Mouse (Mus musculus) 3134 (cell line): ENCODE results near the gene Fsd1.
A peak's percentile ranks its signal among the peaks of the same experiment; 100 is the strongest.

ENCODE experiments used
- DNase-seq: peaks from one replicate; pipeline ENCODE4 v3.0.0-alpha.2; 2011; ENCODE audit warnings: low spot score; ENCODE audit not compliant: insufficient read length; ENCODE audit errors: extremely low read depth

Gene Fsd1

GRCm38 (mm10) chr17:55961631-55962030 lies 24.7 kb upstream of the Fsd1 start:
- no peak for DNase-seq

GRCm38 (mm10) chr17:55963171-55963570 lies 23.1 kb upstream of the Fsd1 start:
- DNase-seq, result no peak

GRCm38 (mm10) chr17:55964496-55964895 lies 21.8 kb upstream of the Fsd1 start:
- no peak for DNase-seq

GRCm38 (mm10) chr17:55964996-55965395 lies 21.3 kb upstream of the Fsd1 start:
- DNase-seq, result no peak

- no peak for DNase-seq
Observed at GRCm38 (mm10) chr17:55967186-55967585, 19.1 kb upstream of the Fsd1 start.

- DNase-seq, result no peak
Observed at GRCm38 (mm10) chr17:55968210-55968609, 18.1 kb upstream of the Fsd1 start.

- DNase-seq, result no peak
Observed at GRCm38 (mm10) chr17:55969560-55969959, 16.7 kb upstream of the Fsd1 start.

GRCm38 (mm10) chr17:55969966-55970891 lies 16.1 kb upstream of the Fsd1 start, which contains the start of gene Shd:
Shd (plus strand) TSS chr17:55970467.
- DNase-seq, result no peak

- DNase-seq, result no peak
Observed at GRCm38 (mm10) chr17:55971453-55971852, 14.9 kb upstream of the Fsd1 start.

GRCm38 (mm10) chr17:55976255-55976862 lies 9.9 kb upstream of the Fsd1 start:
- DNase-seq, result peak; percentile 78

- DNase-seq, result no peak
Observed at GRCm38 (mm10) chr17:55977301-55977700, 9.0 kb upstream of the Fsd1 start.

GRCm38 (mm10) chr17:55990278-55990898 lies 4.1 kb downstream of the Fsd1 start:
- DNase-seq, result no peak

- peak; percentile 66 for DNase-seq
Observed at GRCm38 (mm10) chr17:55996007-55996406, 9.7 kb downstream of the Fsd1 start.

- DNase-seq, result no peak
Observed at GRCm38 (mm10) chr17:55999794-56000499, 13.6 kb downstream of the Fsd1 start.

- DNase-seq, result no peak
Observed at GRCm38 (mm10) chr17:56003000-56003399, 16.7 kb downstream of the Fsd1 start.

- peak; percentile 80 for DNase-seq
Observed at GRCm38 (mm10) chr17:56005415-56006061, 19.2 kb downstream of the Fsd1 start, which contains the start of the genes Stap2 and Mpnd. Stap2 (minus strand) TSS chr17:56005584. Mpnd (plus strand) TSS chr17:56005711.

GRCm38 (mm10) chr17:56006956-56007355 lies 20.6 kb downstream of the Fsd1 start:
- DNase-seq, result no peak

- DNase-seq, result no peak
Observed at GRCm38 (mm10) chr17:56007444-56008355, 21.4 kb downstream of the Fsd1 start.
